In genomic region chr13:55727839-55728238, GRCm38 (mm10) we compare ENCODE assay signal across 8 mouse cellular contexts. TPM values are rescaled to one million over a fixed set of nuclear protein-coding genes. Genes with fewer than 3 reads are reported as not detected.
DNase-seq lines count a peak whose midpoint lies in the region; ATAC-seq lines count a peak whose summit lies in the region.

No protein-coding gene starts in this region.

- intact Hi-C loops in gastrocnemius, postnatal 14 days (cut with DNase I; ENCODE audit: low total_unique reads) = loop anchor here (5.0 to 10.0 kb wide), 3 partner anchors 36 to 123 kb away; partner anchors contain the start of gene B230219D22Rik
- intact Hi-C loops in left cerebral cortex, postnatal 25 days (cut with DNase I) = loop anchor here (1.0 to 2.0 kb wide), 2 partner anchors 35 to 128 kb away; partner anchors contain the start of gene B230219D22Rik

- DNase-seq in adrenal gland, adult 2 months = peak; percentile 75
- DNase-seq in embryo, embryonic 10.5 days (ENCODE audit: low spot score) = peak; percentile 87
- peak; percentile 59 for DNase-seq in gastrocnemius, postnatal 14 days
- peak; percentile 62 to 79 for DNase-seq in left cerebral cortex, postnatal 25 days (ENCODE audit: low spot score in 2 of 2)
- peak; percentile 53 for DNase-seq in right cerebral cortex, postnatal 14 days
- peak; percentile 59 to 61 for DNase-seq in urinary bladder, postnatal 36 days (ENCODE audit: low spot score in 2 of 2)

- ATAC-seq in inflammation-experienced regulatory T-cells, adult 6 months = peak; percentile 83
- peak; percentile 81 for ATAC-seq in megakaryocyte-erythroid progenitor cell, adult 5-6 weeks (replicated peaks; ENCODE audit: low FRiP score, low TSS enrichment, poor library complexity, severe bottlenecking)

RNA-seq across cellular contexts. Expression of gene Pcbd2, which starts 0.7 kb away (rescaled TPM):
- total RNA-seq in adrenal gland, adult 2 months (2021) = 10 to 100 TPM; 73.8 to 81.6 TPM
- polyA plus RNA-seq in adrenal gland, adult 2 months (2012; rRNA removed) = 16.0 and 16.1 TPM in 2 replicates
- 10 to 100 TPM; 23.4 to 24.0 TPM for total RNA-seq in gastrocnemius, postnatal 14 days (2021)
- polyA plus RNA-seq in inflammation-experienced regulatory T-cells, adult 6 months (2017; shearing (Covaris generic)) = 10 to 100 TPM in 2 of 3 experiments, 1 to 10 TPM in 1; 1.4 to 21.8 (median 11.3) TPM
- total RNA-seq in left cerebral cortex, postnatal 25 days (2021) = 10 to 100 TPM; 24.0 to 27.5 TPM
- total RNA-seq in megakaryocyte-erythroid progenitor cell, adult 5-6 weeks (2014; fragmentation: Nextera tagmentation) = 25.5 and 33.1 TPM in 2 replicates
- 12.9 and 23.9 TPM in 2 replicates for total RNA-seq in megakaryocyte-erythroid progenitor cell, adult 5-6 weeks (2017)

RNA-seq across cellular contexts. Expression of gene Txndc15, which starts 13.4 kb away (rescaled TPM):
- total RNA-seq in adrenal gland, adult 2 months (2021) = 10 to 100 TPM; 53.5 to 81.2 TPM
- polyA plus RNA-seq in adrenal gland, adult 2 months (2012; rRNA removed) = 72.3 and 73.9 TPM in 2 replicates
- 10 to 100 TPM; 27.8 to 27.9 TPM for total RNA-seq in gastrocnemius, postnatal 14 days (2021)
- 10 to 100 TPM; 22.4 to 29.0 (median 26.0) TPM for polyA plus RNA-seq in inflammation-experienced regulatory T-cells, adult 6 months (2017; shearing (Covaris generic))
- 10 to 100 TPM; 65.7 to 77.2 TPM for total RNA-seq in left cerebral cortex, postnatal 25 days (2021)
- total RNA-seq in megakaryocyte-erythroid progenitor cell, adult 5-6 weeks (2014; fragmentation: Nextera tagmentation) = 17.1 and 33.5 TPM in 2 replicates
- total RNA-seq in megakaryocyte-erythroid progenitor cell, adult 5-6 weeks (2017) = 26.1 and 35.2 TPM in 2 replicates

RNA-seq across cellular contexts. Expression of gene B230219D22Rik, which starts 34.9 kb away (rescaled TPM):
- 10 to 100 TPM; 51.3 to 61.4 TPM for total RNA-seq in adrenal gland, adult 2 months (2021)
- polyA plus RNA-seq in adrenal gland, adult 2 months (2012; rRNA removed) = 16.5 and 19.5 TPM in 2 replicates
- total RNA-seq in gastrocnemius, postnatal 14 days (2021) = 10 to 100 TPM; 30.9 to 32.9 TPM
- polyA plus RNA-seq in inflammation-experienced regulatory T-cells, adult 6 months (2017; shearing (Covaris generic)) = 10 to 100 TPM in 2 of 3 experiments, 1 to 10 TPM in 1; 9.8 to 15.8 (median 15.6) TPM
- total RNA-seq in left cerebral cortex, postnatal 25 days (2021) = 10 to 100 TPM; 81.0 to 85.9 TPM
- 37.2 and 38.5 TPM in 2 replicates for total RNA-seq in megakaryocyte-erythroid progenitor cell, adult 5-6 weeks (2014; fragmentation: Nextera tagmentation)
- total RNA-seq in megakaryocyte-erythroid progenitor cell, adult 5-6 weeks (2017) = 25.8 and 36.3 TPM in 2 replicates

RNA-seq across cellular contexts. Expression of gene Catsper3, which starts 56.5 kb away (rescaled TPM):
- under 1 TPM in 1 of 2 experiments, not detected in 1; 0.45 TPM for total RNA-seq in adrenal gland, adult 2 months (2021)
- polyA plus RNA-seq in adrenal gland, adult 2 months (2012; rRNA removed) = 0.10 and 0.17 TPM in 2 replicates
- total RNA-seq in gastrocnemius, postnatal 14 days (2021) = under 1 TPM in 1 of 2 experiments, not detected in 1; 0.22 TPM
- polyA plus RNA-seq in inflammation-experienced regulatory T-cells, adult 6 months (2017; shearing (Covaris generic)) = not detected
- total RNA-seq in left cerebral cortex, postnatal 25 days (2021) = under 1 TPM; 0.34 to 0.53 TPM
- not detected in 2 replicates for total RNA-seq in megakaryocyte-erythroid progenitor cell, adult 5-6 weeks (2014; fragmentation: Nextera tagmentation)
- not detected in 2 replicates for total RNA-seq in megakaryocyte-erythroid progenitor cell, adult 5-6 weeks (2017)

Comparison
In these comparisons a context has a peak if more than half of its experiments do, and no peak if none do; other contexts are left out.
1. Peak in every context shown above with its lines: DNase-seq and ATAC-seq.